ENCODE assay signal across 8 mouse cellular contexts in the genomic region with DNA sequence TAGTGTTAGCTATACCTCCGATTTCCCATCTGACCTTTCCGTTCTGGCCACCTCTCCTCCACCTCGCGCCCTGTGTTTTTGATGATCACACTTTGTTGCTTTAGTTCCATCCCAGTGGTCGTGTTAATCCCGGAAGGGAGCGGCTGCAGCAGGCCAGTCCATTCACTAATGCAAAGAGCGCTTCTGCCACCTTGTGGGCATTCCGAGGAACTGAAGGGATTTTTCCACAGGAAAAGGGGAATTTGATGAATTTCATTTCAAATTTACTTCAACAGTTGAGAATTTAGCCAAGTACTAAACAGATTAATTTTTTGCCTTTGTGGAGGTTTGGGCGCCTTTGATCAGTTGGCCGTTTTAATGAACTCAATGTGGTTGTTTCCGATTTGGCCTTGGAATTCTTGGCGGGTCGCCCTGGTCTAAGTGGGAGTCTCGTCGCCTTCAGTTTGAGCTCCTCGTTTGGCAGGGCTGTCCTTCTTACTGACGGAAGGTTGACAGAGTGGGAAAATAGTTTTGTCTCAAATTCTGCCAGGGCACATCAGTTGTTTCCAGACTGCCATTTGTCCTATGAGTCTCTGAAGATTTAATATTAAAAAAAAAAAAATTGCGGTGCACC.
A peak's percentile ranks its signal among the peaks of the same experiment; 100 is the strongest.
DNase-seq lines count a peak whose midpoint lies in the region; ATAC-seq and TF ChIP-seq lines count a peak whose summit lies in the region.

No protein-coding gene starts in this region.

- H3K9ac ChIP-seq in forebrain, embryonic 13.5 days: no peak overlapping the region
- H3K9ac ChIP-seq in liver, embryonic 15.5 days: no peak overlapping the region

- intact Hi-C loops in heart, postnatal 10 days (cut with DNase I): loop anchor here (2.0 to 10.0 kb wide), 6 partner anchors 80 to 788 kb away; a partner anchor contains a TSS

- 15% methylated on average over 19 of the region's 19 CpGs for WGBS in forebrain, embryonic 13.5 days
- WGBS in liver, embryonic 15.5 days (ENCODE audit: insufficient replicate concordance): 18% methylated on average over 19 of the region's 19 CpGs
- 8% methylated on average over 19 of the region's 19 CpGs for WGBS in olfactory bulb, adult 2 months

- H3K27me3 ChIP-seq in forebrain, embryonic 13.5 days: no peaks in the 10 kb centered on the region
- H3K27me3 ChIP-seq in liver, embryonic 15.5 days: no peaks in the 10 kb centered on the region

- peak; percentile 89 for ATAC-seq in forebrain, embryonic 13.5 days
- ATAC-seq in liver, embryonic 15.5 days (ENCODE audit: insufficient read depth): no peak
- ATAC-seq in megakaryocyte-erythroid progenitor cell, adult 5-6 weeks (replicated peaks; ENCODE audit: low FRiP score, low TSS enrichment, poor library complexity, severe bottlenecking): no peak

- peak; percentile 57; the same call in 1 of the 2 replicates for TF ChIP-seq CTCF in olfactory bulb, adult 2 months (IDR thresholded peaks at IDR 0.05; ENCODE audit: insufficient read depth, low read depth, low read length)

- peak overlapping the region; percentile 50 for H3K4me2 ChIP-seq in forebrain, embryonic 13.5 days
- peak overlapping the region; percentile 29; the same call in 1 of the 2 replicates for H3K4me2 ChIP-seq in liver, embryonic 15.5 days

- TF ChIP-seq POLR2A in olfactory bulb, adult 2 months (IDR thresholded peaks at IDR 0.05; ENCODE audit: insufficient read depth, low read depth, low read length): no peak

- no peaks in the 10 kb centered on the region for H3K9me3 ChIP-seq in forebrain, embryonic 13.5 days (replicated peaks)
- H3K9me3 ChIP-seq in liver, embryonic 15.5 days (replicated peaks): no peaks in the 10 kb centered on the region

- DNase-seq in ES-CJ7 (ENCODE audit: low read depth, low spot score): peak; percentile 69
- peak; percentile 64 to 77 for DNase-seq in heart, postnatal 10 days
- peak; percentile 78 to 83 for DNase-seq in kidney, postnatal 4 days

- no peaks in the 10 kb centered on the region for H3K36me3 ChIP-seq in forebrain, embryonic 13.5 days (ENCODE audit: poor library complexity, severe bottlenecking)
- no peaks in the 10 kb centered on the region for H3K36me3 ChIP-seq in liver, embryonic 15.5 days (replicated peaks)

- H3K4me3 ChIP-seq in brown adipose tissue, adult 24 weeks (ENCODE audit: insufficient read depth, low read depth, low read length): 0 out of 2 replicates have a peak overlapping the region, but pooled peaks have one; percentile 20
- H3K4me3 ChIP-seq in forebrain, embryonic 13.5 days: peak overlapping the region; percentile 17
- no peak overlapping the region for H3K4me3 ChIP-seq in liver, embryonic 15.5 days (replicated peaks)
- H3K4me3 ChIP-seq in olfactory bulb, adult 2 months (ENCODE audit: insufficient read depth, low read depth, low read length): no peak overlapping the region

- H3K27ac ChIP-seq in brown adipose tissue, adult 24 weeks (replicated peaks; ENCODE audit: low read depth, low read length): no peak overlapping the region
- no peak overlapping the region for H3K27ac ChIP-seq in forebrain, embryonic 13.5 days
- H3K27ac ChIP-seq in liver, embryonic 15.5 days (replicated peaks): no peak overlapping the region
- no peak overlapping the region for H3K27ac ChIP-seq in olfactory bulb, adult 2 months (ENCODE audit: insufficient read depth, low read depth, low read length)

- H3K4me1 ChIP-seq in brown adipose tissue, adult 24 weeks (ENCODE audit: control insufficient read depth, insufficient read depth, insufficient read length, low read length): no peaks in the 10 kb centered on the region
- H3K4me1 ChIP-seq in forebrain, embryonic 13.5 days: no peaks in the 10 kb centered on the region
- no peaks in the 10 kb centered on the region for H3K4me1 ChIP-seq in liver, embryonic 15.5 days (replicated peaks)
- H3K4me1 ChIP-seq in olfactory bulb, adult 2 months (ENCODE audit: control insufficient read depth, insufficient read depth, low read length): no peaks in the 10 kb centered on the region

Comparison
In these comparisons a context has a peak if more than half of its experiments do, and no peak if none do; other contexts are left out.
1. H3K4me3 ChIP-seq: peak in brown adipose tissue, adult 24 weeks (single experiment) and forebrain, embryonic 13.5 days (single experiment); none in liver, embryonic 15.5 days (single experiment) and olfactory bulb, adult 2 months (single experiment).
2. Peak in every context shown above with its lines, with median percentiles within 50 percentile points of each other: DNase-seq.